Mouse (Mus musculus) olfactory bulb, adult 2 months (tissue): ENCODE results near the gene Astn1.

Source experiments
- CTCF ChIP-seq: fragments of 200-500 bp; IDR thresholded peaks from 2 replicates; pipeline ENCODE4 v1.5.1; 2012; ENCODE audit warnings: low read depth, mild to moderate bottlenecking, low read length, moderate library complexity; ENCODE audit not compliant: insufficient read depth
- POLR2A ChIP-seq: fragments of 200-500 bp; IDR thresholded peaks from 2 replicates; pipeline ENCODE4 v1.6.1; 2012; ENCODE audit warnings: mild to moderate bottlenecking, low read depth, low read length, moderate library complexity; ENCODE audit not compliant: insufficient read depth

GRCm38 (mm10) chr1:158510478-158511207 is 148.6 kb downstream of the Astn1 start:
- TF ChIP-seq POLR2A (no peak), CTCF (no peak)
